Mouse (Mus musculus): ENCODE measurements around the gene Ctcf.

DNA sequence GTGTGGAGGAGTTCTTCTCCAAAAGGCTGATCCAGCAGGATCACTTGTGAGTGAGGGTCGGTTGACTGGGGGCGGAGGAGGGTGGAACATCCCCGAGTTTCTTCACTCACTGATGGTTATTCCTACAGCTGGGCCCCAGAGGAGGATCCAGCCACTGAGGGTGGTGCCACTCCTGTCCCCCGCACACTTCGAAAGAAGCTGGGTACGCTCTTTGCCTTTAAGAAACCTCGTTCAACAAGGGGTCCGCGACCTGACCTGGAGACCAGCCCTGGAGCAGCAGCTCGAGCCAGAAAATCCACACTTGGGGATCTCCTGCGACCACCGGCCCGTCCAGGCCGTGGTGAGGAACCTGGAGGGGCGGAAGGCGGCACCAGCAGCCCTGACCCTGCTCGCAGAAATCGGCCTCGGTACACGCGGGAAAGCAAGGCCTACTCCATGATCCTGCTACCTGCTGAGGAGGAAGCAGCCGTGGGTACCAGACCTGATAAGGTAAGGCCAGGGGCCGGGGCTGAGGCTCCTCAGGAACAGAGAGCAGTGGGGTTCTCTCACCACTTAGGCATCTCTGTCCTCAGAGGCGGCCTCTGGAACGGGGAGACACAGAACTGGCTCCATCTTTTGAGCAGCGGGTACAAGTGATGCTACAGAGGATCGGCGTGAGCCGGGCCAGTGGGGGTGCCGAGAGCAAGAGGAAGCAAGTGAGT is 58.9 kb downstream of the Ctcf start:
- no peak for TF ChIP-seq POLR2A (IDR thresholded peaks at IDR 0.05; ENCODE audit: insufficient read depth, low read depth, low read length)
- TF ChIP-seq CTCF (IDR thresholded peaks at IDR 0.05) = no peak

Data from heart, adult 2 months (tissue).